Mouse (Mus musculus) lung, postnatal 0 days (tissue): ENCODE results near the gene Sfxn4.

Source experiments
- CTCF ChIP-seq: IDR thresholded peaks from 2 replicates; pipeline ENCODE4 v1.5.1; 2016; ENCODE audit warnings: antibody characterized with exemption, mild to moderate bottlenecking
- EP300 ChIP-seq: IDR thresholded peaks from 2 replicates; pipeline ENCODE4 v1.6.1; 2016; ENCODE audit warnings: antibody characterized with exemption, mild to moderate bottlenecking, control low read depth

- TF ChIP-seq CTCF (no peak), EP300 (no peak)
Observed at GRCm38 (mm10) chr19:60789452-60789851, 71.8 kb downstream of the Sfxn4 start.
